Mouse (Mus musculus) retina, postnatal 7 days (tissue): Measurements from ENCODE around the gene Med29.

ENCODE experiments used
- DNase-seq: peaks from one replicate; pipeline ENCODE4 v3.0.0-alpha.2; 2012; ENCODE audit warnings: low read depth, low spot score

Gene Med29

GRCm38 (mm10) chr7:28376011-28376771 is 16.3 kb downstream of the Med29 start:
- no peak for DNase-seq

- DNase-seq = no peak
Observed at GRCm38 (mm10) chr7:28375176-28375921, 17.2 kb downstream of the Med29 start.

GRCm38 (mm10) chr7:28374647-28375046 is 17.9 kb downstream of the Med29 start:
- no peak for DNase-seq

GRCm38 (mm10) chr7:28373891-28374495 is 18.5 kb downstream of the Med29 start:
- DNase-seq = no peak

- peak; percentile 80 for DNase-seq
Observed at GRCm38 (mm10) chr7:28373131-28373581, 19.4 kb downstream of the Med29 start.

GRCm38 (mm10) chr7:28372251-28373108 is 20.0 kb downstream of the Med29 start, which contains the start of gene Plekhg2:
Plekhg2 (minus strand) TSS chr7:28372599.
- peak; percentile 91 for DNase-seq

- no peak for DNase-seq
Observed at GRCm38 (mm10) chr7:28371514-28371989, 21.0 kb downstream of the Med29 start.

GRCm38 (mm10) chr7:28370977-28371513 is 21.5 kb downstream of the Med29 start:
- no peak for DNase-seq

GRCm38 (mm10) chr7:28370051-28370450 is 22.5 kb downstream of the Med29 start:
- no peak for DNase-seq

GRCm38 (mm10) chr7:28368276-28368920 is 24.1 kb downstream of the Med29 start:
- DNase-seq = no peak

- no peak for DNase-seq
Observed at GRCm38 (mm10) chr7:28367663-28368275, 24.7 kb downstream of the Med29 start.

- no peak for DNase-seq
Observed at GRCm38 (mm10) chr7:28362441-28363060, 30.0 kb downstream of the Med29 start.

GRCm38 (mm10) chr7:28361647-28362341 is 30.7 kb downstream of the Med29 start:
- DNase-seq = no peak

- no peak for DNase-seq
Observed at GRCm38 (mm10) chr7:28360291-28360690, 32.2 kb downstream of the Med29 start.

- DNase-seq = no peak
Observed at GRCm38 (mm10) chr7:28359854-28360253, 32.7 kb downstream of the Med29 start.

GRCm38 (mm10) chr7:28358431-28358830 is 34.1 kb downstream of the Med29 start:
- DNase-seq = no peak

GRCm38 (mm10) chr7:28357984-28358383 is 34.5 kb downstream of the Med29 start:
- DNase-seq = no peak

GRCm38 (mm10) chr7:28356981-28357380 is 35.5 kb downstream of the Med29 start:
- no peak for DNase-seq

GRCm38 (mm10) chr7:28355221-28355620 is 37.3 kb downstream of the Med29 start:
- DNase-seq = no peak
